Mouse (Mus musculus) MEL (cell line): Measurements from ENCODE around the gene Aebp1. TPM values are rescaled to one million over a fixed set of nuclear protein-coding genes. Genes with fewer than 3 reads are reported as not detected.

ENCODE experiments used
- DNase-seq: peaks from one replicate; pipeline ENCODE4 v3.0.0; 2011; ENCODE audit warnings: low read depth, low spot score
- H3K27ac ChIP-seq: 2 replicates; pipeline ENCODE4 v1.5.1; 2012; ENCODE audit warnings: low read depth, mild to moderate bottlenecking, control low read depth, low read length, moderate library complexity; ENCODE audit not compliant: control insufficient read depth
- H3K27me3 ChIP-seq, 2 experiments: fragments of 150-350 bp in 1 of 2; sonication (generic) in 1 of 2; 2 replicates each; pipeline ENCODE4 v1.6.1; 2012; ENCODE audit warnings: low read length in 2 of 2, mild to moderate bottlenecking in 2 of 2, improper control_type of control experiment in 1 of 2, moderate library complexity in 1 of 2; ENCODE audit not compliant: insufficient read depth in 2 of 2, control insufficient read depth in 1 of 2
- H3K36me3 ChIP-seq, 2 experiments: 2 replicates each; pipeline ENCODE4 v1.6.1; 2012 to 2014; ENCODE audit warnings: low read length in 2 of 2, improper control_type of control experiment in 1 of 2, inconsistent platforms in 1 of 2, mild to moderate bottlenecking in 1 of 2; ENCODE audit not compliant: insufficient read depth in 2 of 2, control insufficient read depth in 1 of 2
- H3K4me1 ChIP-seq, 2 experiments: fragments of 150-350 bp in 1 of 2; sonication (generic) in 1 of 2; 2 replicates each; pipeline ENCODE4 v1.6.1; 2012; ENCODE audit warnings: low read length in 2 of 2, improper control_type of control experiment in 1 of 2, mild to moderate bottlenecking in 1 of 2; ENCODE audit not compliant: insufficient read depth in 2 of 2, control insufficient read depth in 1 of 2
- H3K4me3 ChIP-seq, 2 experiments: fragments of 150-350 bp in 1 of 2; sonication (generic) in 1 of 2; 2 replicates each; pipeline ENCODE4 v1.5.1; 2012; ENCODE audit warnings: low read depth in 2 of 2, low read length in 2 of 2, mild to moderate bottlenecking in 2 of 2, moderate library complexity in 2 of 2, control low read depth in 1 of 2, improper control_type of control experiment in 1 of 2; ENCODE audit not compliant: control insufficient read depth in 1 of 2, insufficient read depth in 1 of 2
- H3K79me2 ChIP-seq: 2 replicates; pipeline ENCODE4 v1.6.1; 2012; ENCODE audit warnings: mild to moderate bottlenecking, low read length, moderate library complexity; ENCODE audit not compliant: control insufficient read depth, poor library complexity, insufficient read depth
- H3K9ac ChIP-seq: 2 replicates; pipeline ENCODE4 v1.6.1; 2012; ENCODE audit warnings: low read depth, mild to moderate bottlenecking, control low read depth, low read length, moderate library complexity; ENCODE audit not compliant: control insufficient read depth, poor library complexity, severe bottlenecking
- H3K9me3 ChIP-seq: fragments of 150-350 bp; sonication (generic); replicated peaks from 2 replicates; pipeline ENCODE4 v1.6.1; 2012; ENCODE audit warnings: mild to moderate bottlenecking, low read length, improper control_type of control experiment, moderate library complexity; ENCODE audit not compliant: insufficient read depth
- BHLHE40 ChIP-seq: IDR thresholded peaks from 2 replicates; pipeline ENCODE4 v1.6.1; 2012; ENCODE audit warnings: low read depth, mild to moderate bottlenecking, inconsistent platforms, low read length, improper control_type of control experiment, borderline replicate concordance
- CHD1 ChIP-seq: IDR thresholded peaks from 2 replicates; pipeline ENCODE4 v1.6.1; 2012; ENCODE audit warnings: low read depth, mild to moderate bottlenecking, inconsistent platforms, low read length, improper control_type of control experiment
- EP300 ChIP-seq, 2 experiments: IDR thresholded peaks; 2 replicates each; pipeline ENCODE4 v1.6.1; 2011; ENCODE audit warnings: improper control_type of control experiment in 2 of 2, low read length in 2 of 2, low read depth in 1 of 2, mild to moderate bottlenecking in 1 of 2
- GATA1 ChIP-seq: IDR thresholded peaks from 2 replicates; pipeline ENCODE4 v1.6.1; 2011; ENCODE audit warnings: low read depth, low read length, improper control_type of control experiment
- KAT2A ChIP-seq: conservative IDR thresholded peaks from 2 replicates; pipeline ENCODE4 v1.6.1; 2012; ENCODE audit warnings: low read depth, low read length, improper control_type of control experiment, inconsistent platforms
- MAZ ChIP-seq: IDR thresholded peaks from 2 replicates; pipeline ENCODE4 v1.6.1; 2012; ENCODE audit warnings: low read depth, mild to moderate bottlenecking, inconsistent platforms, low read length, improper control_type of control experiment
- MYC ChIP-seq: IDR thresholded peaks from 2 replicates; pipeline ENCODE4 v1.6.1; 2011; ENCODE audit warnings: low read depth, mild to moderate bottlenecking, low read length, improper control_type of control experiment, moderate library complexity
- NRF1 ChIP-seq: IDR thresholded peaks from 2 replicates; pipeline ENCODE4 v1.6.1; 2014; ENCODE audit warnings: low read depth, mild to moderate bottlenecking, inconsistent platforms, low read length, improper control_type of control experiment, moderate library complexity; ENCODE audit not compliant: poor library complexity, insufficient read depth, severe bottlenecking
- POLR2A ChIP-seq, 2 experiments: IDR thresholded peaks; 2 replicates each; pipeline ENCODE4 v1.6.1; 2011 to 2012; ENCODE audit warnings: low read length in 2 of 2, mild to moderate bottlenecking in 2 of 2, control low read depth in 1 of 2, improper control_type of control experiment in 1 of 2, low read depth in 1 of 2, moderate library complexity in 1 of 2; ENCODE audit not compliant: control insufficient read depth in 1 of 2, insufficient read depth in 1 of 2, poor library complexity in 1 of 2
- TCF12 ChIP-seq: IDR thresholded peaks from 2 replicates; pipeline ENCODE4 v1.6.1; 2014; ENCODE audit warnings: low read depth, mild to moderate bottlenecking, inconsistent platforms, low read length, improper control_type of control experiment, moderate library complexity
- USF1 ChIP-seq: IDR thresholded peaks from 2 replicates; pipeline ENCODE4 v1.6.1; 2014; ENCODE audit warnings: low read depth, mild to moderate bottlenecking, inconsistent platforms, low read length, improper control_type of control experiment, moderate library complexity
- ZMIZ1 ChIP-seq: IDR thresholded peaks from 2 replicates; pipeline ENCODE4 v1.6.1; 2012; ENCODE audit warnings: low read depth, mild to moderate bottlenecking, inconsistent platforms, low read length, improper control_type of control experiment, moderate library complexity
- ZNF384 ChIP-seq: IDR thresholded peaks from 2 replicates; pipeline ENCODE4 v1.6.1; 2012; ENCODE audit warnings: low read depth, mild to moderate bottlenecking, inconsistent platforms, low read length, improper control_type of control experiment
- polyA plus RNA-seq, 2 experiments: library from polyadenylated mRNA; stranded (reverse) in 1 of 2; unstranded in 1 of 2; fragments of >175 nt in 1 of 2; fragments of >200 nt in 1 of 2; gene quantifications; 2 replicates each; pipeline versions ENCODE4 v1.2.1 to v1.2.4; 2012; ENCODE audit warnings: low replicate concordance in 2 of 2, low read depth in 1 of 2; ENCODE audit not compliant: insufficient read length in 2 of 2, insufficient read depth in 1 of 2, missing spikeins in 1 of 2
- total RNA-seq: library from RNA; depleted of rRNA; stranded (reverse); fragments of 300-350 nt; gene quantifications from 2 replicates; pipeline ENCODE4 v1.2.3, GENCODE M21; 2012; rRNA removed

Aebp1 gene
- total and polyA plus RNA-seq, 3 experiments: 0.10 TPM; not detected in 2

DNA sequence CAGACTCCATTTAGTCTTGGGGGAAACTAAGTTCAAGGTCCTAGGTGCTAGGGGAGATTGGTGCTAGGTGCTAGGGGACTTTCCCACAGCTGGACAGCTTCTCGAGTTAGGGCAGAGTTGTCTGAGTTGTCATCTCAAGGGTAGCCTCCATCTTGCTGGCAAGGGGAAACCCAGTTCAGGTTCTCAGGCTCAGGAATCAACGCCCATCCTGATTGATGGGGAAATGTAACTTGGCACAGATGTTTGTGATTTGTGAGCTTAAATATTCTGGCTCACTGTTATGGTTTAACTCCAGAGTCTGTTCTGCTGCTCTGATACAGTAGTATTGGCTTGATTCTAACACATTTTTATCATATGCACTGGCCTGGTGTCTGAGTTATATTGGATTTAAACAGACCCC, 56.4 kb downstream of the Aebp1 start:
- Histone ChIP-seq H3K36me3 (no peaks in the 10 kb centered on the region), H3K9ac (no peak overlapping the region), H3K9me3 (no peaks in the 10 kb centered on the region), H3K27me3 (peaks cover 0 to 1% of the 10 kb centered on the region in 2 experiments; a peak in 1 of 4 replicates), H3K4me1 (no peaks in the 10 kb centered on the region), H3K79me2 (no peaks in the 10 kb centered on the region), H3K4me3 (no peak overlapping the region), H3K27ac (no peak overlapping the region)
- TF ChIP-seq KAT2A (no peak), MAZ (no peak), POLR2A (IDR thresholded peaks at IDR 0.05; ENCODE audit: control insufficient read depth in 1 of 2, insufficient read depth in 1 of 2, low read depth in 1 of 2, low read length in 2 of 2, poor library complexity in 1 of 2) (no peak), NRF1 (no peak), EP300 (IDR thresholded peaks at IDR 0.05; ENCODE audit: low read depth in 1 of 2, low read length in 2 of 2) (no peak)
- no peak for DNase-seq

DNA sequence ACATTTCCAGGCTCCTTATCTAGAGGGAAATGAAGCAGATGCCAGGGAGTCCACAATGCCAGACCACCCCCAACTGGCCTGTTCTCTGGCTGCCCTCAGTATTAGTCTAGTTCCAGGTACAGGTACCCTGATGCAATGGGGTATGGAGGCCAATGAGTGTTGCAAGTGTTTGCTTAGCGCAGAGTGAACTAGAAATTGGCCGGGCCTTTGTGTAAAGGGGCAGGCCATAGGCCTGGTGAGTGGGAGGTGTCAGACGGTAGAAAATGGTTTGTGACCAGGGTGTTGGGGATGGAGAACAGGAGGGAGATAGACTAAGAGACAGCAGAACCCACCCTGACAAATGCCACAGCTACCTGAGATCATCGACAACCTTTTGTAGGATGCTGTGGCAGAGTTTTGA, 57.9 kb downstream of the Aebp1 start:
- Histone ChIP-seq H3K9me3 (no peaks in the 10 kb centered on the region), H3K36me3 (no peaks in the 10 kb centered on the region), H3K4me1 (no peaks in the 10 kb centered on the region), H3K4me3 (no peak overlapping the region), H3K9ac (no peak overlapping the region), H3K79me2 (no peaks in the 10 kb centered on the region), H3K27me3 (peaks cover 0 to 1% of the 10 kb centered on the region in 2 experiments; a peak in 3 of 4 replicates), H3K27ac (no peak overlapping the region)
- TF ChIP-seq BHLHE40: no peak
- no peak for DNase-seq

DNA sequence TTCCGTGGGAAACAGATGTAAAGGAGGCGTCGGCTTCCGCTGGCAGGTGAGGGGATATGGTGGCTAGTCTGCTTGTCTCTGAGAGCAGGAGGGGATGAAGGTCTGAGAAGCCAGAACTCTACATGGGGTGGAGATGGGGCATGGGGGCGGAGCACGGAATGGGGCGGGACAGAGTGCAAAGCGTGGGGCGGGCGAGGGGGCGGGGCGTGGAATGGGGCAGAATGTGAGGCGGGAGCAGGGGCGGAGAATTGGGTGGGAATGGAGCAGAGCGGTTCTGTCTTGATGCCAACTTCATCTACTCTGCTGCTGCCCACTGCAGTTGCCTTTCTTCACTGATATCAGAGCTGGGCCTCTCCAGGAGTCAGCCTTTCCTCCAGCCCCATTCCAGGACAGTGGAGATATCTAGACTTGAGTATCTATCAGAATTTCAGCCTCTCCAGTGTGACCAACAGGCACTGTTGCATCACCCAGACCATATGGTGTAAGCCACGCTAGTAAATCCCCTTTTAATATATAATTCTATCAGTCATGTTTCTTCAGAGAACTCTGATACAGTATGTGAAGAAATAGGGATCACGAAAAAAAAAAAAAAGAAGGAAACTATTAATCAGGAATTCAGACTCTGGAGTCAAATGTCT, 58.7 kb downstream of the Aebp1 start:
- H3K4me3 ChIP-seq: no peak overlapping the region
- H3K79me2 ChIP-seq: no peaks in the 10 kb centered on the region
- no peak for TF ChIP-seq CHD1
- no peak for TF ChIP-seq NRF1
- TF ChIP-seq USF1: no peak
- no peak for TF ChIP-seq GATA1
- TF ChIP-seq ZNF384: no peak
- TF ChIP-seq MYC: no peak
- TF ChIP-seq MAZ: no peak
- no peak for TF ChIP-seq TCF12
- no peak for TF ChIP-seq ZMIZ1
- no peak for TF ChIP-seq POLR2A (IDR thresholded peaks at IDR 0.05; ENCODE audit: control insufficient read depth in 1 of 2, insufficient read depth in 1 of 2, low read depth in 1 of 2, low read length in 2 of 2, poor library complexity in 1 of 2)
- no peak for TF ChIP-seq BHLHE40
- TF ChIP-seq EP300 (IDR thresholded peaks at IDR 0.05; ENCODE audit: low read depth in 1 of 2, low read length in 2 of 2): no peak
- peaks cover 0 to 4% of the 10 kb centered on the region in 2 experiments; a peak in 3 of 4 replicates for H3K27me3 ChIP-seq
- H3K9ac ChIP-seq: no peak overlapping the region
- H3K27ac ChIP-seq: no peak overlapping the region
- H3K36me3 ChIP-seq: no peaks in the 10 kb centered on the region
- peak; percentile 29 for DNase-seq
- H3K9me3 ChIP-seq: no peaks in the 10 kb centered on the region
- H3K4me1 ChIP-seq: no peaks in the 10 kb centered on the region

Other genes with a start within 250 kb of the Aebp1 start
- gene Mrps24, start 146.3 kb upstream of the Aebp1 start, total RNA-seq: 159 and 184 TPM in 2 replicates
- 100 to 1,000 TPM in 1 of 2 experiments, not detected in 1; 163 TPM for gene Mrps24, start 146.3 kb upstream of the Aebp1 start, polyA plus RNA-seq
- 27.8 and 29.2 TPM in 2 replicates for gene Urgcp, start 99.6 kb upstream of the Aebp1 start, total RNA-seq
- gene Urgcp, start 99.6 kb upstream of the Aebp1 start, polyA plus RNA-seq: 10 to 100 TPM; 19.5 to 34.9 TPM
- gene Dbnl, start 73.5 kb upstream of the Aebp1 start, total RNA-seq: 73.5 and 76.4 TPM in 2 replicates
- gene Dbnl, start 73.5 kb upstream of the Aebp1 start, polyA plus RNA-seq: 100 to 1,000 TPM in 1 of 2 experiments, not detected in 1; 149 TPM
- gene Pgam2, start 58.2 kb upstream of the Aebp1 start, total RNA-seq: 0.33 and 0.58 TPM in 2 replicates
- 1 to 10 TPM in 1 of 2 experiments, not detected in 1; 1.8 TPM for gene Pgam2, start 58.2 kb upstream of the Aebp1 start, polyA plus RNA-seq
- 5.4 TPM in 2 replicates for gene Polm, start 23.9 kb upstream of the Aebp1 start, total RNA-seq
- 10 to 100 TPM in 1 of 2 experiments, not detected in 1; 18.3 TPM for gene Polm, start 23.9 kb upstream of the Aebp1 start, polyA plus RNA-seq
- 285 and 366 TPM in 2 replicates for gene Pold2, start 16.3 kb downstream of the Aebp1 start, total RNA-seq
- gene Pold2, start 16.3 kb downstream of the Aebp1 start, polyA plus RNA-seq: 100 to 1,000 TPM in 1 of 2 experiments, not detected in 1; 261 TPM
- gene Myl7, start 36.8 kb downstream of the Aebp1 start, total RNA-seq: not detected in 2 replicates
- not detected for gene Myl7, start 36.8 kb downstream of the Aebp1 start, polyA plus RNA-seq
- not detected in 2 replicates for gene Gck, start 88.1 kb downstream of the Aebp1 start, total RNA-seq
- not detected for gene Gck, start 88.1 kb downstream of the Aebp1 start, polyA plus RNA-seq
- 83.9 and 89.5 TPM in 2 replicates for gene Ykt6, start 93.7 kb downstream of the Aebp1 start, total RNA-seq
- gene Ykt6, start 93.7 kb downstream of the Aebp1 start, polyA plus RNA-seq: 10 to 100 TPM; 76.5 to 98.1 TPM
- 0.03 and 0.04 TPM in 2 replicates for gene Camk2b, start 204.4 kb downstream of the Aebp1 start, total RNA-seq
- under 1 TPM in 1 of 2 experiments, not detected in 1; 0.04 TPM for gene Camk2b, start 204.4 kb downstream of the Aebp1 start, polyA plus RNA-seq